ENCODE assay signal across 16 mouse cellular contexts in genomic region chr1:54958525-54958924, GRCm38 (mm10). TPM values are rescaled to one million over a fixed set of nuclear protein-coding genes. Genes with fewer than 3 reads are reported as not detected.
A peak's percentile ranks its signal among the peaks of the same experiment; 100 is the strongest.
DNase-seq lines count a peak whose midpoint lies in the region; ATAC-seq and TF ChIP-seq lines count a peak whose summit lies in the region.
"Had no signal": no experiment of that assay in that cellular context is flagged by ENCODE, and none has a peak within 500 bp of the region (broad histone marks: within the 10 kb centered on the region; RNA-seq: fewer than 3 reads in every experiment).

No protein-coding gene starts in this region.

- no peak overlapping the region for H3K4me2 ChIP-seq in liver, postnatal 0 days (ENCODE audit: low read depth, low read length)
- no peak overlapping the region for H3K4me2 ChIP-seq in liver, embryonic 12.5 days
- no peak overlapping the region for H3K4me2 ChIP-seq in CH12.LX (ENCODE audit: insufficient read depth, low read depth, poor library complexity, severe bottlenecking)
- H3K4me2 ChIP-seq: embryonic facial prominence, embryonic 12.5 days; liver, embryonic 13.5 days had no signal

- no peak for TF ChIP-seq POLR2A in CH12.LX (IDR thresholded peaks at IDR 0.05; ENCODE audit: low read depth, low read length)

- WGBS in liver, postnatal 0 days (ENCODE audit: insufficient replicate concordance) = 54% methylated on average over 3 of the region's 3 CpGs
- WGBS in liver, embryonic 12.5 days (ENCODE audit: insufficient replicate concordance) = 54% methylated on average over 3 of the region's 3 CpGs

- in situ Hi-C loops in CH12.LX (cut with MboI; ENCODE audit: low pct_ligation_motif_present, low pct_unique_long_range_greater_than_20kb, low sequenced_read_pairs) = no loop called here

- H3K4me1 ChIP-seq in liver, postnatal 0 days (ENCODE audit: insufficient read depth) = no peaks in the 10 kb centered on the region
- H3K4me1 ChIP-seq in liver, embryonic 12.5 days = no peaks in the 10 kb centered on the region
- H3K4me1 ChIP-seq in CH12.LX (ENCODE audit: control insufficient read depth in 1 of 2, insufficient read depth in 2 of 2) = 0 out of 4 replicates have a peak, but pooled peaks cover 0 to 3% of the 10 kb centered on the region in 2 experiments
- H3K4me1 ChIP-seq: embryonic facial prominence, embryonic 12.5 days; liver, embryonic 13.5 days had no signal

- ATAC-seq in liver, postnatal 0 days = no peak
- no peak for ATAC-seq in liver, embryonic 12.5 days
- ATAC-seq in monocyte, adult 5-6 weeks (replicated peaks; ENCODE audit: insufficient number of reproducible peaks, low FRiP score, low TSS enrichment, poor library complexity, severe bottlenecking) = no peak
- ATAC-seq: activated CD4-positive, CD25-positive, alpha-beta regulatory T cell, adult 4 months had no signal

- no peak for TF ChIP-seq EP300 in liver, postnatal 0 days (IDR thresholded peaks at IDR 0.05; ENCODE audit: low read depth)
- TF ChIP-seq EP300 in CH12.LX (IDR thresholded peaks at IDR 0.05; ENCODE audit: low read length) = no peak

- H3K36me3 ChIP-seq in liver, postnatal 0 days (replicated peaks; ENCODE audit: insufficient read depth, low read length) = no peaks in the 10 kb centered on the region
- no peaks in the 10 kb centered on the region for H3K36me3 ChIP-seq in liver, embryonic 12.5 days
- no peaks in the 10 kb centered on the region for H3K36me3 ChIP-seq in CH12.LX (replicated peaks in 1 of 2; ENCODE audit: control insufficient read depth in 1 of 2, insufficient read depth in 1 of 2, low read length in 1 of 2)
- H3K36me3 ChIP-seq: embryonic facial prominence, embryonic 12.5 days; forebrain, embryonic 10.5 days; liver, embryonic 13.5 days had no signal

- dilution Hi-C loops in CH12.LX (cut with MboI; ENCODE audit: extremely low pct_ligation_motif_present, extremely low pct_unique_long_range_greater_than_20kb, low sequenced_read_pairs) = no loop called here

- H3K27me3 ChIP-seq in liver, postnatal 0 days (ENCODE audit: insufficient read depth, low read length) = no peaks in the 10 kb centered on the region
- H3K27me3 ChIP-seq in liver, embryonic 12.5 days (replicated peaks) = no peaks in the 10 kb centered on the region
- H3K27me3 ChIP-seq in CH12.LX (replicated peaks) = no peaks in the 10 kb centered on the region
- H3K27me3 ChIP-seq: embryonic facial prominence, embryonic 12.5 days; liver, embryonic 13.5 days; megakaryocyte, embryonic 14.5 days had no signal

- peak; percentile 11 for DNase-seq in heart, adult 11 months
- no peak for DNase-seq in heart, postnatal 36 days
- DNase-seq in liver, postnatal 0 days = no peak
- no peak for DNase-seq in CH12.LX (ENCODE audit: extremely low read depth)
- DNase-seq in induced T-regulatory cell, adult 2 months (ENCODE audit: low read depth) = peak; percentile 57
- DNase-seq in testis, postnatal 14 days (ENCODE audit: low spot score) = no peak
- DNase-seq: cerebellum, adult 2 months; heart, postnatal 10 days; kidney, adult 11 months; liver, embryonic 13.5 days had no signal

- no peaks in the 10 kb centered on the region for H3K79me2 ChIP-seq in CH12.LX (replicated peaks; ENCODE audit: control insufficient read depth, extremely low read depth, insufficient read depth, poor library complexity, severe bottlenecking)

- peak; percentile 36 for TF ChIP-seq RAD21 in CH12.LX (IDR thresholded peaks at IDR 0.05; ENCODE audit: low read depth, low read length)

- no peak overlapping the region for H3K4me3 ChIP-seq in liver, postnatal 0 days (ENCODE audit: low read depth, low read length)
- no peak overlapping the region for H3K4me3 ChIP-seq in liver, embryonic 12.5 days
- H3K4me3 ChIP-seq in CH12.LX (replicated peaks in 1 of 3; ENCODE audit: low read depth in 2 of 3, low read length in 2 of 3, poor library complexity in 1 of 3) = no peak overlapping the region
- H3K4me3 ChIP-seq: embryonic facial prominence, embryonic 12.5 days; forebrain, embryonic 10.5 days; liver, embryonic 13.5 days; megakaryocyte, embryonic 14.5 days had no signal

- peak; percentile 52 for TF ChIP-seq CTCF in liver, postnatal 0 days (IDR thresholded peaks at IDR 0.05; ENCODE audit: low read depth)
- peak; percentile 31 to 60; a peak in 2 of 4 replicates for TF ChIP-seq CTCF in CH12.LX (conservative IDR thresholded peaks at IDR 0.05 in 1 of 2, IDR thresholded peaks at IDR 0.05 in 1 of 2; ENCODE audit: low read depth in 2 of 2, low read length in 2 of 2)

- no peaks in the 10 kb centered on the region for H3K9me3 ChIP-seq in liver, postnatal 0 days (ENCODE audit: low read length)
- no peaks in the 10 kb centered on the region for H3K9me3 ChIP-seq in liver, embryonic 12.5 days (replicated peaks)
- no peaks in the 10 kb centered on the region for H3K9me3 ChIP-seq in CH12.LX (replicated peaks; ENCODE audit: low read length)
- H3K9me3 ChIP-seq: embryonic facial prominence, embryonic 12.5 days; forebrain, embryonic 10.5 days; liver, embryonic 13.5 days; megakaryocyte, embryonic 14.5 days had no signal

- intact Hi-C loops in heart, postnatal 36 days (cut with DNase I) = no loop called here

- H3K27ac ChIP-seq in liver, postnatal 0 days (ENCODE audit: low read depth) = no peak overlapping the region
- no peak overlapping the region for H3K27ac ChIP-seq in liver, embryonic 12.5 days
- no peak overlapping the region for H3K27ac ChIP-seq in CH12.LX (ENCODE audit: insufficient read depth, low read depth)
- H3K27ac ChIP-seq: embryonic facial prominence, embryonic 12.5 days; forebrain, embryonic 10.5 days; liver, embryonic 13.5 days had no signal

- no peak overlapping the region for H3K9ac ChIP-seq in liver, postnatal 0 days (replicated peaks)
- no peak overlapping the region for H3K9ac ChIP-seq in liver, embryonic 12.5 days
- no peak overlapping the region for H3K9ac ChIP-seq in CH12.LX (ENCODE audit: insufficient read depth, low read depth)
- H3K9ac ChIP-seq: embryonic facial prominence, embryonic 12.5 days; liver, embryonic 13.5 days had no signal

TF ChIP-seq in CH12.LX, 34 proteins besides CTCF, POLR2A, EP300 and RAD21:
- TF ChIP-seq KAT2A (IDR thresholded peaks at IDR 0.05; ENCODE audit: insufficient replicate concordance, low read length) (no peak), SMC3 (IDR thresholded peaks at IDR 0.05; ENCODE audit: low read depth, low read length) (peak; percentile 58)

RNA-seq across cellular contexts. Expression of gene Ankrd44, which starts 32.3 kb away (rescaled TPM):
- 10 to 100 TPM; 13.2 to 15.7 TPM for total RNA-seq in heart, postnatal 36 days (2021)
- 4.0 and 4.7 TPM in 2 replicates for polyA plus RNA-seq in liver, postnatal 0 days (2015; fragmentation: Nextera tagmentation; extraction: Ambion mirVana)
- polyA plus RNA-seq in liver, embryonic 12.5 days (2016; fragmentation: Nextera tagmentation; extraction: Ambion mirVana) = 4.5 and 6.1 TPM in 2 replicates
- total RNA-seq in CH12.LX (2012; rRNA removed) (16.2 and 19.8 TPM in 2 replicates), CH12.LX (2014; rRNA removed) (12.2 and 12.7 TPM in 2 replicates)
- polyA plus RNA-seq in CH12.LX (2012; ENCODE audit: insufficient read length, low read depth) = 23.0 and 24.9 TPM in 2 replicates
- total RNA-seq in monocyte, adult 5-6 weeks (2017) = 321 to 541 TPM (median 341 TPM) in 3 replicates

Comparison
In these comparisons a context has a peak if more than half of its experiments do, and no peak if none do; other contexts are left out.
1. DNase-seq: peak in heart, adult 11 months (single experiment) and induced T-regulatory cell, adult 2 months (single experiment); none in heart, postnatal 36 days (0 of 2), liver, postnatal 0 days (single experiment), CH12.LX (single experiment) and testis, postnatal 14 days (single experiment).
2. RNA of gene Ankrd44, which starts 32.3 kb away (total RNA-seq): 321 to 541 TPM in monocyte, adult 5-6 weeks; 12.2 to 19.8 TPM in CH12.LX and 13.2 to 15.7 TPM in heart, postnatal 36 days; every median in the first group is over 10 times any median in the second.